Mouse (Mus musculus) MEL (cell line): Measurements from ENCODE around the gene 6030408B16Rik. TPM values are rescaled to one million over a fixed set of nuclear protein-coding genes. Genes with fewer than 3 reads are reported as not detected.

Experiments used
- DNase-seq: peaks from one replicate; pipeline ENCODE4 v3.0.0; 2011; ENCODE audit warnings: low read depth, low spot score
- H3K27ac ChIP-seq: 2 replicates; pipeline ENCODE4 v1.5.1; 2012; ENCODE audit warnings: low read depth, mild to moderate bottlenecking, control low read depth, low read length, moderate library complexity; ENCODE audit not compliant: control insufficient read depth
- H3K27me3 ChIP-seq, 2 experiments: fragments of 150-350 bp in 1 of 2; sonication (generic) in 1 of 2; 2 replicates each; pipeline ENCODE4 v1.6.1; 2012; ENCODE audit warnings: low read length in 2 of 2, mild to moderate bottlenecking in 2 of 2, improper control_type of control experiment in 1 of 2, moderate library complexity in 1 of 2; ENCODE audit not compliant: insufficient read depth in 2 of 2, control insufficient read depth in 1 of 2
- H3K36me3 ChIP-seq, 2 experiments: 2 replicates each; pipeline ENCODE4 v1.6.1; 2012 to 2014; ENCODE audit warnings: low read length in 2 of 2, improper control_type of control experiment in 1 of 2, inconsistent platforms in 1 of 2, mild to moderate bottlenecking in 1 of 2; ENCODE audit not compliant: insufficient read depth in 2 of 2, control insufficient read depth in 1 of 2
- H3K4me1 ChIP-seq, 2 experiments: fragments of 150-350 bp in 1 of 2; sonication (generic) in 1 of 2; 2 replicates each; pipeline ENCODE4 v1.6.1; 2012; ENCODE audit warnings: low read length in 2 of 2, improper control_type of control experiment in 1 of 2, mild to moderate bottlenecking in 1 of 2; ENCODE audit not compliant: insufficient read depth in 2 of 2, control insufficient read depth in 1 of 2
- H3K4me3 ChIP-seq, 2 experiments: fragments of 150-350 bp in 1 of 2; sonication (generic) in 1 of 2; 2 replicates each; pipeline ENCODE4 v1.5.1; 2012; ENCODE audit warnings: low read depth in 2 of 2, low read length in 2 of 2, mild to moderate bottlenecking in 2 of 2, moderate library complexity in 2 of 2, control low read depth in 1 of 2, improper control_type of control experiment in 1 of 2; ENCODE audit not compliant: control insufficient read depth in 1 of 2, insufficient read depth in 1 of 2
- H3K79me2 ChIP-seq: 2 replicates; pipeline ENCODE4 v1.6.1; 2012; ENCODE audit warnings: mild to moderate bottlenecking, low read length, moderate library complexity; ENCODE audit not compliant: control insufficient read depth, poor library complexity, insufficient read depth
- H3K9ac ChIP-seq: 2 replicates; pipeline ENCODE4 v1.6.1; 2012; ENCODE audit warnings: low read depth, mild to moderate bottlenecking, control low read depth, low read length, moderate library complexity; ENCODE audit not compliant: control insufficient read depth, poor library complexity, severe bottlenecking
- H3K9me3 ChIP-seq: fragments of 150-350 bp; sonication (generic); replicated peaks from 2 replicates; pipeline ENCODE4 v1.6.1; 2012; ENCODE audit warnings: mild to moderate bottlenecking, low read length, improper control_type of control experiment, moderate library complexity; ENCODE audit not compliant: insufficient read depth
- BHLHE40 ChIP-seq: IDR thresholded peaks from 2 replicates; pipeline ENCODE4 v1.6.1; 2012; ENCODE audit warnings: low read depth, mild to moderate bottlenecking, inconsistent platforms, low read length, improper control_type of control experiment, borderline replicate concordance
- CHD1 ChIP-seq: IDR thresholded peaks from 2 replicates; pipeline ENCODE4 v1.6.1; 2012; ENCODE audit warnings: low read depth, mild to moderate bottlenecking, inconsistent platforms, low read length, improper control_type of control experiment
- CTCF ChIP-seq, 3 experiments: IDR thresholded peaks in 2 of 3; conservative IDR thresholded peaks in 1 of 3; 2 replicates each; pipeline ENCODE4 v1.5.1; 2011 to 2012; ENCODE audit warnings: low read length in 3 of 3, low read depth in 2 of 3, mild to moderate bottlenecking in 2 of 3, improper control_type of control experiment in 1 of 3, inconsistent platforms in 1 of 3, mixed read lengths in 1 of 3, moderate library complexity in 1 of 3; ENCODE audit not compliant: control insufficient read depth in 1 of 3, insufficient read depth in 1 of 3, poor library complexity in 1 of 3, severe bottlenecking in 1 of 3
- E2F4 ChIP-seq: IDR thresholded peaks from 2 replicates; pipeline ENCODE4 v1.6.1; 2011; ENCODE audit warnings: low read depth, low read length, improper control_type of control experiment, borderline replicate concordance
- ELF1 ChIP-seq: IDR thresholded peaks from 2 replicates; pipeline ENCODE4 v1.6.1; 2014; ENCODE audit warnings: low read depth, mild to moderate bottlenecking, inconsistent platforms, low read length, improper control_type of control experiment, moderate library complexity
- EP300 ChIP-seq, 2 experiments: IDR thresholded peaks; 2 replicates each; pipeline ENCODE4 v1.6.1; 2011; ENCODE audit warnings: improper control_type of control experiment in 2 of 2, low read length in 2 of 2, low read depth in 1 of 2, mild to moderate bottlenecking in 1 of 2
- ETS1 ChIP-seq: IDR thresholded peaks from 2 replicates; pipeline ENCODE4 v1.6.1; 2012; ENCODE audit warnings: low read depth, mild to moderate bottlenecking, inconsistent platforms, low read length, improper control_type of control experiment, moderate library complexity
- GABPA ChIP-seq: IDR thresholded peaks from 2 replicates; pipeline ENCODE4 v1.6.1; 2012; ENCODE audit warnings: low read depth, mild to moderate bottlenecking, inconsistent platforms, low read length, improper control_type of control experiment, moderate library complexity
- HCFC1 ChIP-seq: IDR thresholded peaks from 2 replicates; pipeline ENCODE4 v1.6.1; 2012; ENCODE audit warnings: low read depth, mild to moderate bottlenecking, inconsistent platforms, low read length, improper control_type of control experiment, moderate library complexity
- KAT2A ChIP-seq: conservative IDR thresholded peaks from 2 replicates; pipeline ENCODE4 v1.6.1; 2012; ENCODE audit warnings: low read depth, low read length, improper control_type of control experiment, inconsistent platforms
- MAFK ChIP-seq: IDR thresholded peaks from 2 replicates; pipeline ENCODE4 v1.6.1; 2011; ENCODE audit warnings: low read depth, mild to moderate bottlenecking, low read length, improper control_type of control experiment, borderline replicate concordance
- MAX ChIP-seq: IDR thresholded peaks from 2 replicates; pipeline ENCODE4 v1.6.1; 2011; ENCODE audit warnings: low read length, improper control_type of control experiment
- MAZ ChIP-seq: IDR thresholded peaks from 2 replicates; pipeline ENCODE4 v1.6.1; 2012; ENCODE audit warnings: low read depth, mild to moderate bottlenecking, inconsistent platforms, low read length, improper control_type of control experiment
- MXI1 ChIP-seq: IDR thresholded peaks from 2 replicates; pipeline ENCODE4 v1.6.1; 2011; ENCODE audit warnings: mild to moderate bottlenecking, low read depth, low read length, improper control_type of control experiment
- MYB ChIP-seq: IDR thresholded peaks from 2 replicates; pipeline ENCODE4 v1.6.1; 2011; ENCODE audit warnings: mild to moderate bottlenecking, low read depth, low read length, improper control_type of control experiment
- MYC ChIP-seq: IDR thresholded peaks from 2 replicates; pipeline ENCODE4 v1.6.1; 2011; ENCODE audit warnings: low read depth, mild to moderate bottlenecking, low read length, improper control_type of control experiment, moderate library complexity
- NELFE ChIP-seq: IDR thresholded peaks from 2 replicates; pipeline ENCODE4 v1.6.1; 2011; ENCODE audit warnings: low read depth, low read length, improper control_type of control experiment
- NRF1 ChIP-seq: IDR thresholded peaks from 2 replicates; pipeline ENCODE4 v1.6.1; 2014; ENCODE audit warnings: low read depth, mild to moderate bottlenecking, inconsistent platforms, low read length, improper control_type of control experiment, moderate library complexity; ENCODE audit not compliant: poor library complexity, insufficient read depth, severe bottlenecking
- POLR2A ChIP-seq, 2 experiments: IDR thresholded peaks; 2 replicates each; pipeline ENCODE4 v1.6.1; 2011 to 2012; ENCODE audit warnings: low read length in 2 of 2, mild to moderate bottlenecking in 2 of 2, control low read depth in 1 of 2, improper control_type of control experiment in 1 of 2, low read depth in 1 of 2, moderate library complexity in 1 of 2; ENCODE audit not compliant: control insufficient read depth in 1 of 2, insufficient read depth in 1 of 2, poor library complexity in 1 of 2
- POLR2AphosphoS5 ChIP-seq: IDR thresholded peaks from 2 replicates; pipeline ENCODE4 v1.6.1; 2012; ENCODE audit warnings: low read depth, borderline replicate concordance, mild to moderate bottlenecking, inconsistent platforms, low read length, moderate library complexity, mixed read lengths
- RAD21 ChIP-seq: IDR thresholded peaks from 2 replicates; pipeline ENCODE4 v1.6.1; 2011; ENCODE audit warnings: mild to moderate bottlenecking, low read depth, low read length, improper control_type of control experiment
- RCOR1 ChIP-seq: IDR thresholded peaks from 2 replicates; pipeline ENCODE4 v1.6.1; 2012; ENCODE audit warnings: low read depth, mild to moderate bottlenecking, inconsistent platforms, low read length, improper control_type of control experiment
- SIN3A ChIP-seq: IDR thresholded peaks from 2 replicates; pipeline ENCODE4 v1.6.1; 2012; ENCODE audit warnings: low read length, improper control_type of control experiment, inconsistent platforms
- SMC3 ChIP-seq: IDR thresholded peaks from 2 replicates; pipeline ENCODE4 v1.6.1; 2011; ENCODE audit warnings: low read depth, low read length, improper control_type of control experiment
- TAL1 ChIP-seq: IDR thresholded peaks from 2 replicates; pipeline ENCODE4 v1.6.1; 2012; ENCODE audit warnings: mild to moderate bottlenecking, inconsistent platforms, low read length, moderate library complexity, mixed read lengths
- TCF12 ChIP-seq: IDR thresholded peaks from 2 replicates; pipeline ENCODE4 v1.6.1; 2014; ENCODE audit warnings: low read depth, mild to moderate bottlenecking, inconsistent platforms, low read length, improper control_type of control experiment, moderate library complexity
- UBTF ChIP-seq: IDR thresholded peaks from 2 replicates; pipeline ENCODE4 v1.6.1; 2012; ENCODE audit warnings: low read depth, mild to moderate bottlenecking, inconsistent platforms, low read length, improper control_type of control experiment, moderate library complexity, borderline replicate concordance; ENCODE audit not compliant: insufficient read depth
- USF1 ChIP-seq: IDR thresholded peaks from 2 replicates; pipeline ENCODE4 v1.6.1; 2014; ENCODE audit warnings: low read depth, mild to moderate bottlenecking, inconsistent platforms, low read length, improper control_type of control experiment, moderate library complexity
- ZKSCAN1 ChIP-seq: IDR thresholded peaks from 2 replicates; pipeline ENCODE4 v1.6.1; 2012; ENCODE audit warnings: low read depth, mild to moderate bottlenecking, inconsistent platforms, low read length, improper control_type of control experiment, moderate library complexity
- ZMIZ1 ChIP-seq: IDR thresholded peaks from 2 replicates; pipeline ENCODE4 v1.6.1; 2012; ENCODE audit warnings: low read depth, mild to moderate bottlenecking, inconsistent platforms, low read length, improper control_type of control experiment, moderate library complexity
- polyA plus RNA-seq, 2 experiments: library from polyadenylated mRNA; stranded (reverse) in 1 of 2; unstranded in 1 of 2; fragments of >175 nt in 1 of 2; fragments of >200 nt in 1 of 2; gene quantifications; 2 replicates each; pipeline versions ENCODE4 v1.2.1 to v1.2.4; 2012; ENCODE audit warnings: low replicate concordance in 2 of 2, low read depth in 1 of 2; ENCODE audit not compliant: insufficient read length in 2 of 2, insufficient read depth in 1 of 2, missing spikeins in 1 of 2
- total RNA-seq: library from RNA; depleted of rRNA; stranded (reverse); fragments of 300-350 nt; gene quantifications from 2 replicates; pipeline ENCODE4 v1.2.3, GENCODE M21; 2012

Gene 6030408B16Rik
- total and polyA plus RNA-seq, 3 experiments, result 0.12 to 0.18 TPM; not detected in 1

GRCm38 (mm10) chr15:101246231-101247154 lies 46.5 kb upstream of the 6030408B16Rik start:
- Histone ChIP-seq H3K36me3 (peaks cover 0 to 10% of the 10 kb centered on the region in 2 experiments; a peak in 2 of 4 replicates), H3K4me3 (peak overlapping the region; percentile 72 to 73), H3K27me3 (no peaks in the 10 kb centered on the region), H3K79me2 (no peaks in the 10 kb centered on the region; the same call in 1 of the 2 replicates), H3K9me3 (no peaks in the 10 kb centered on the region), H3K4me1 (peaks cover 0 to 17% of the 10 kb centered on the region in 2 experiments; a peak in 2 of 4 replicates), H3K27ac (peak overlapping the region; percentile 33; the same call in 1 of the 2 replicates), H3K9ac (peak overlapping the region; percentile 75)
- DNase-seq, result peak; percentile 100
- peak; percentile 74; the same call in 1 of the 2 replicates for TF ChIP-seq SIN3A
- TF ChIP-seq ZMIZ1, result peak; percentile 66
- peak; percentile 76 for TF ChIP-seq MAX
- TF ChIP-seq MAZ, result peak; percentile 94
- TF ChIP-seq NELFE, result peak; percentile 70
- TF ChIP-seq MYB, result no peak
- TF ChIP-seq CTCF (IDR thresholded peaks at IDR 0.05 in 2 of 3, conservative IDR thresholded peaks at IDR 0.05 in 1 of 3; ENCODE audit: control insufficient read depth in 1 of 3, insufficient read depth in 1 of 3, low read depth in 2 of 3, low read length in 3 of 3, poor library complexity in 1 of 3, severe bottlenecking in 1 of 3), result no peak; a peak in 1 of 6 replicates
- peak; percentile 98 for TF ChIP-seq ETS1
- TF ChIP-seq SMC3, result peak; percentile 17
- TF ChIP-seq UBTF, result 0 out of 2 replicates have a peak, but pooled peaks have one; percentile 61
- TF ChIP-seq NRF1, result peak; percentile 45; the same call in 1 of the 2 replicates
- TF ChIP-seq EP300 (IDR thresholded peaks at IDR 0.05; ENCODE audit: low read depth in 1 of 2, low read length in 2 of 2), result peak in 1 of 2 experiments; percentile 40; a peak in 2 of 4 replicates
- TF ChIP-seq KAT2A, result no peak; the same call in 1 of the 2 replicates
- TF ChIP-seq POLR2A (IDR thresholded peaks at IDR 0.05; ENCODE audit: control insufficient read depth in 1 of 2, insufficient read depth in 1 of 2, low read depth in 1 of 2, low read length in 2 of 2, poor library complexity in 1 of 2), result peak; percentile 64 to 82; a peak in 3 of 4 replicates
- TF ChIP-seq ZKSCAN1, result 0 out of 2 replicates have a peak, but pooled peaks have one; percentile 49
- TF ChIP-seq POLR2AphosphoS5, result no peak
- no peak for TF ChIP-seq MAFK
- TF ChIP-seq MYC, result peak; percentile 72; the same call in 1 of the 2 replicates
- TF ChIP-seq GABPA, result peak; percentile 68; the same call in 1 of the 2 replicates
- no peak for TF ChIP-seq TAL1
- no peak for TF ChIP-seq RAD21
- peak; percentile 28; the same call in 1 of the 2 replicates for TF ChIP-seq USF1
- peak; percentile 65; the same call in 1 of the 2 replicates for TF ChIP-seq ELF1
- peak; percentile 81 for TF ChIP-seq HCFC1
- peak; percentile 53 for TF ChIP-seq TCF12
- no peak for TF ChIP-seq CHD1
- TF ChIP-seq E2F4, result peak; percentile 69; the same call in 1 of the 2 replicates
- no peak; the same call in 1 of the 2 replicates for TF ChIP-seq BHLHE40
- TF ChIP-seq MXI1, result peak; percentile 80
- TF ChIP-seq RCOR1, result peak; percentile 44
